In genomic region chr5:95854030-95854429, GRCm38 (mm10) we compare ENCODE assay signal across 17 mouse cellular contexts.
"Had no signal": no experiment of that assay in that cellular context is flagged by ENCODE, and none has a peak within 500 bp of the region (broad histone marks: within the 10 kb centered on the region; RNA-seq: fewer than 3 reads in every experiment).

No protein-coding gene starts in this region.

- H3K9me3 ChIP-seq: neural tube, embryonic 12.5 days; stomach, embryonic 15.5 days had no signal

- H3K4me2 ChIP-seq: neural tube, embryonic 12.5 days; neural tube, embryonic 13.5 days; neural tube, embryonic 15.5 days; stomach, embryonic 15.5 days had no signal

- H3K27me3 ChIP-seq: neural tube, embryonic 12.5 days; neural tube, embryonic 13.5 days; neural tube, embryonic 15.5 days; stomach, embryonic 15.5 days had no signal

- H3K9ac ChIP-seq: neural tube, embryonic 12.5 days; neural tube, embryonic 13.5 days; neural tube, embryonic 15.5 days; stomach, embryonic 15.5 days had no signal

- H3K36me3 ChIP-seq: neural tube, embryonic 12.5 days; neural tube, embryonic 13.5 days; neural tube, embryonic 15.5 days; stomach, embryonic 15.5 days had no signal

- H3K4me1 ChIP-seq: neural tube, embryonic 12.5 days; neural tube, embryonic 13.5 days; neural tube, embryonic 15.5 days; stomach, embryonic 15.5 days had no signal

- H3K4me3 ChIP-seq: neural tube, embryonic 12.5 days; neural tube, embryonic 13.5 days; neural tube, embryonic 15.5 days; stomach, embryonic 15.5 days had no signal

- H3K27ac ChIP-seq: neural tube, embryonic 12.5 days; neural tube, embryonic 13.5 days; neural tube, embryonic 15.5 days; stomach, embryonic 15.5 days; stomach, postnatal 0 days had no signal

- DNase-seq: retina, postnatal 1 day; right cerebral cortex, adult 18-20 months; right cerebral cortex, postnatal 14 days; right cerebral cortex, postnatal 25 days; right cerebral cortex, postnatal 4 days; spleen, adult 18-20 months; thymus, adult 18-20 months; thymus, adult 2 months; thymus, postnatal 14 days; thymus, postnatal 25 days; thymus, postnatal 36 days; thymus, postnatal 4 days had no signal
